Mouse (Mus musculus): ENCODE measurements around the gene Dlg2. TPM values are rescaled to one million over a fixed set of nuclear protein-coding genes. Genes with fewer than 3 reads are reported as not detected.

The Dlg2 gene
- polyA plus RNA-seq, 1 experiment, result 1.3 TPM

DNA sequence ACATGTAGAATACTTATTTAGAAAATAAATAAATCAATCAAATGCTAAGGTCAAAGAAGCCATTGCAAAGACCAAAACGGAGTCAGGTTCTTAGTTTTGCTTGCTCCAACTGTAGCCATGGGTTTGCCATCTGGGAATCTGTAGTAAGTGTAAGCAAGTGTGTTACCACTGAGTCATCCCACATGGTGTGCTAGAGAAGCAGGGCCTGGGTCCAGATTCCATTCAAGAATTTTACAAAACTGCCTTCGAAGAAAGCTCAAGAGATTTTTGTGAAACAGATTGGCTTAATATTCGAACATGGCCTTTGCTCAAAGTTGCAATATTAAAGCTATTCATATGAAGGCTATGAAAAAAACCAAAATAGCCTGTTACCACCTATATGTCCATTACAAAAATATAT lies 633.1 kb downstream of the Dlg2 start:
- 52% methylated on average over 3 of the region's 3 CpGs for WGBS
- no peak for DNase-seq
- Histone ChIP-seq H3K4me1 (ENCODE audit: control insufficient read depth, insufficient read depth, low read length) (no peaks in the 10 kb centered on the region), H3K4me3 (replicated peaks; ENCODE audit: extremely low read depth, low read depth, low read length) (no peak overlapping the region)
- TF ChIP-seq CTCF (IDR thresholded peaks at IDR 0.05; ENCODE audit: insufficient read depth, low read length) (no peak), POLR2A (IDR thresholded peaks at IDR 0.05; ENCODE audit: borderline replicate concordance, extremely low read depth, low read depth, low read length) (no peak)

DNA sequence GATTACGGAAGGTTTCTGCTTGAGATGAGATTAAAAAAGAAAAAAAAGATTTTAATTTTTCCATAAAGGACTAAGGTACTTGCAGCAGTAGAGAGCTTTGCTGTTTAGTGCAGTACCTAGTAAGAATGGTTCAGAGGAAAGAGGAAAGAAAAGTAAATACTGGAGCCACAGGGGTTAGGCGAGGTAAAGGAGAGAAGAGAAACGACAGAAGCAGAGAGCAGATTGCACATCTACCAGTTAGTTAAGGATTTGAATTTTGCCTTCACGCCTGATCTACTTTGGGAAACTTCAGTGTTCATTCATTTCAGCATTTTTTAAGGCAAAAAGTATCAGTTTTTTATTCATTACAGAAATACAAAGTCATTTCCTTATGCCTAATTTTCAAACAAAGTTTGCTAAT lies 655.7 kb downstream of the Dlg2 start:
- WGBS, result 60% methylated on average over 4 of the region's 4 CpGs
- DNase-seq, result no peak
- H3K4me1 ChIP-seq (ENCODE audit: control insufficient read depth, insufficient read depth, low read length), result no peaks in the 10 kb centered on the region
- no peak for TF ChIP-seq POLR2A (IDR thresholded peaks at IDR 0.05; ENCODE audit: borderline replicate concordance, extremely low read depth, low read depth, low read length)
- TF ChIP-seq CTCF (IDR thresholded peaks at IDR 0.05; ENCODE audit: insufficient read depth, low read length), result no peak
- no peak overlapping the region for H3K4me3 ChIP-seq (replicated peaks; ENCODE audit: extremely low read depth, low read depth, low read length)

DNA sequence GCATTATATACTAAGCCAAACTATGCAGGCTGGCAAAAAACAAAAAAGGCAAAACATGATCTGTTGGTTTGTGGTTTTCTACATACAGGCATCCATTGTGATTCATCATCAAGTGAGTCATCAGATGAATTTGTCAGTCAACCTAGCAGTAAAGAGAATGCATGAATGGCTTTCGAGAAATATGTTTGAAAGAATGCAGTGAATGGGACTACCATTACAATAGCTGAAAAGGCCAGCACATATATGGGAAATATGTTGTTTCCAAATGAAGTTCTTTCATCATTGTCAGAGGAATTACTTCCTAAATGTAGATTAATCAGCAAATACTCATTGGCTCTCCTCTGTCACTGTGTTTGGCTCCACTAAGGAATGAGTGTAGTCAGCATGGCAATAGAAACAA lies 677.6 kb downstream of the Dlg2 start:
- H3K4me1 ChIP-seq (ENCODE audit: control insufficient read depth, insufficient read depth, low read length), result no peaks in the 10 kb centered on the region
- TF ChIP-seq POLR2A (IDR thresholded peaks at IDR 0.05; ENCODE audit: borderline replicate concordance, extremely low read depth, low read depth, low read length) (no peak), CTCF (IDR thresholded peaks at IDR 0.05; ENCODE audit: insufficient read depth, low read length) (no peak)
- WGBS, result 73% methylated on average over 1 of the region's 1 CpGs
- H3K4me3 ChIP-seq (replicated peaks; ENCODE audit: extremely low read depth, low read depth, low read length), result no peak overlapping the region
- no peak for DNase-seq

DNA sequence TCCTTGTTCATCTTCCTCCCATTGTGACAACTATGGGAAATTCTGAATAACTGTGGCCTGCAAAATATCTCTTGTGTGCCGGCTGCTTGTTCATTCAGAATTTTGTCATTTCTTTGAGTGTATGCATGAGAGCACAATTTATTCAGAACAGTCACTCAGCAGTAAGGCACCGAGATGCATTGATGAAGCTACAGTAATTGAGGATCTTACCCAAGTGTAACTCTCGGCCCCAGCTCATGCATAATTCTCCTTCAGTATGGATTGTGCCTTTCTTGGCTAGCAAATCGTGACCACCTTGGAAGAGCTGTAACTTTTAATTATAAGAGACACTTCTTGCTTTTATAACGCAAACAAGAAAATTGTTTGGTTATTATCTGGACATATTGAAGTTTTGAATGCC lies 682.7 kb downstream of the Dlg2 start:
- 82% methylated on average over 5 of the region's 5 CpGs for WGBS
- Histone ChIP-seq H3K4me1 (ENCODE audit: control insufficient read depth, insufficient read depth, low read length) (no peaks in the 10 kb centered on the region), H3K4me3 (replicated peaks; ENCODE audit: extremely low read depth, low read depth, low read length) (no peak overlapping the region)
- TF ChIP-seq CTCF (IDR thresholded peaks at IDR 0.05; ENCODE audit: insufficient read depth, low read length), result no peak
- DNase-seq, result no peak

DNA sequence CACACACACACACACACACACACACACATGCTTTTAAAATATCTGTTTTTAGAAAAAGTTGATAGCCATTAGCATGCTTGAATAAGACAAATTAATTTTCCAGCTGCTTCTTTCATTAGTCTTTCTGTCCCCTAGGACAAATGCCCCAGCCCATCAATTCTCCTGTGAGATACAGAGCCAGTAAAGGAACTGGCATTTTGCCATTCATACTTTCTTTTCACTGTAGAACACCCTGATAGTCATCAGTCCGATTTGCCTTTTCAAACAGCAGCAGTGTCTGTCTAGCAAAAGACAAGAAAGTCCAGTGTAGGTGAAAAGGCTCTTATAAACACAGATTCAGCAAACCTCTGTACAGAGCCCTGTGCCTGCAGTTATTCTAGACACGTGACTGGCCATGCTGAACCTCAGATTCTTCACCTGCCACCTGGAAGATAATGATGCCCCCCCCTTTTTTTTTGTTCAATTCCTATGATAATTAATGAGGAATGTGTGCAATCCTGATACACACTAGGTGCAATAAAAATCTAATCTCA lies 685.2 kb downstream of the Dlg2 start:
- no peak for DNase-seq
- WGBS, result 69% methylated on average over 2 of the region's 2 CpGs
- no peak for TF ChIP-seq POLR2A (IDR thresholded peaks at IDR 0.05; ENCODE audit: borderline replicate concordance, extremely low read depth, low read depth, low read length)
- TF ChIP-seq CTCF (IDR thresholded peaks at IDR 0.05; ENCODE audit: insufficient read depth, low read length), result no peak
- Histone ChIP-seq H3K4me1 (ENCODE audit: control insufficient read depth, insufficient read depth, low read length) (no peaks in the 10 kb centered on the region), H3K4me3 (replicated peaks; ENCODE audit: extremely low read depth, low read depth, low read length) (no peak overlapping the region)

DNA sequence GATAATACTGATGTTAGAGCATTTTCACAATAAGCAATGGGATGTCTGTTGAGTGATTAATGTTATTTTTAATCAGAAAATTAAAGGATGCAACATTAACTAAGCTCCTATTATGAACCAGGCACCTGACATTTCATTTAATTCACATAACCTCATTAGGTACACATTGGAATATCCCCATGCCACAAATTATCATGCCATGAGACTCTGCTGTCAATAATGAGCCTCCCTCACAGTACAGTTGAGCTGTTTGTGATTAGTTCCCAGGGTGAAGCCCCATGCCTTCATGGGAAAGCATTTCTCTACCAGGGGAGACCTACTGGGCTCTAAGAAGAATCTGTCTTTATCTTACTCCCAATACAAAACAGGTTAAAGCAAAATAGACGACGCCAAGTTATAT lies 697.1 kb downstream of the Dlg2 start:
- H3K4me1 ChIP-seq (ENCODE audit: control insufficient read depth, insufficient read depth, low read length), result no peaks in the 10 kb centered on the region
- H3K4me3 ChIP-seq (replicated peaks; ENCODE audit: extremely low read depth, low read depth, low read length), result no peak overlapping the region
- WGBS, result 85% methylated on average over 2 of the region's 2 CpGs
- DNase-seq, result no peak
- TF ChIP-seq POLR2A (IDR thresholded peaks at IDR 0.05; ENCODE audit: borderline replicate concordance, extremely low read depth, low read depth, low read length), result no peak

DNA sequence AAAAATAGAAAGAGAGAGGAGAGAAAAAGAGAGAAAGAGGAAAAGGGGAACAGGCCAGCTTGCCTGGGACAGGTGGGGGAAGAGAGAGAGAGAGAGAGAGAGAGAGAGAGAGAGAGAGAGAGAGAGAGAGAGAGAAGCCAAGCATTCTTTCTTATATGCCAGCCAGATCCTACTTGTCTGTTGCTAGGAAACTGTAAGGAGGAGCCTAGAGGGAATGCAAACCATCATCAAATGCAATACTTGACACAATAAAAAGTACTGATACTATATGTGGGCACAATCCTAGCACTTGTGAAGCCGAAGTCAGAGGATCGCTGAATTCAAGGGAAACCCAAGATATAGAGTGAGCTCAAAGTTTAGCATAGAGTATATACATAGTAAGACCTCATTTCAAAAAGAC lies 711.7 kb downstream of the Dlg2 start:
- no peak overlapping the region for H3K4me3 ChIP-seq (replicated peaks; ENCODE audit: extremely low read depth, low read depth, low read length)
- no peak for DNase-seq
- WGBS, result 93% methylated on average over 2 of the region's 2 CpGs
- TF ChIP-seq POLR2A (IDR thresholded peaks at IDR 0.05; ENCODE audit: borderline replicate concordance, extremely low read depth, low read depth, low read length) (no peak), CTCF (IDR thresholded peaks at IDR 0.05; ENCODE audit: insufficient read depth, low read length) (no peak)
- H3K4me1 ChIP-seq (ENCODE audit: control insufficient read depth, insufficient read depth, low read length), result no peaks in the 10 kb centered on the region

DNA sequence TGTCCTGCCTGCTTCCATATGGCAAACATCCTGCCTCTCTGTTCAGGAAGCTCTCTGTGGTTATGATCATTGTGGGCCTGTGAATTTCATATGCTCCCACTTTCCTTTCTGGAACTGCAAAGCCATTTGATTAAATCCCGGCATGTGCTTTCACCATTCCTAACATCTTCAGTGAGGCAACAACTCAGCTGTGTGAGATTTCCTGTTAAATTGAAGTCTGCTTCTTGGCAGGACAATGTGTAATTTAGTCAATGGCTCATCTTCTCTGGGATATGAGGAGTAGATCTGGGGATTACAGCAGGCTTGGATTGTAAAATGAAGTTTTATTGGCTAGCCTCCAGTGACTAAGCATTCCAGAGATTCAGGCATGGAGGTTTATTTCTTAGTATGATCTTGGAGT lies 722.9 kb downstream of the Dlg2 start:
- H3K4me3 ChIP-seq (replicated peaks; ENCODE audit: extremely low read depth, low read depth, low read length), result no peak overlapping the region
- no peaks in the 10 kb centered on the region for H3K4me1 ChIP-seq (ENCODE audit: control insufficient read depth, insufficient read depth, low read length)
- DNase-seq, result no peak
- no peak for TF ChIP-seq POLR2A (IDR thresholded peaks at IDR 0.05; ENCODE audit: borderline replicate concordance, extremely low read depth, low read depth, low read length)
- no peak for TF ChIP-seq CTCF (IDR thresholded peaks at IDR 0.05; ENCODE audit: insufficient read depth, low read length)
- WGBS, result 81% methylated on average over 1 of the region's 1 CpGs

DNA sequence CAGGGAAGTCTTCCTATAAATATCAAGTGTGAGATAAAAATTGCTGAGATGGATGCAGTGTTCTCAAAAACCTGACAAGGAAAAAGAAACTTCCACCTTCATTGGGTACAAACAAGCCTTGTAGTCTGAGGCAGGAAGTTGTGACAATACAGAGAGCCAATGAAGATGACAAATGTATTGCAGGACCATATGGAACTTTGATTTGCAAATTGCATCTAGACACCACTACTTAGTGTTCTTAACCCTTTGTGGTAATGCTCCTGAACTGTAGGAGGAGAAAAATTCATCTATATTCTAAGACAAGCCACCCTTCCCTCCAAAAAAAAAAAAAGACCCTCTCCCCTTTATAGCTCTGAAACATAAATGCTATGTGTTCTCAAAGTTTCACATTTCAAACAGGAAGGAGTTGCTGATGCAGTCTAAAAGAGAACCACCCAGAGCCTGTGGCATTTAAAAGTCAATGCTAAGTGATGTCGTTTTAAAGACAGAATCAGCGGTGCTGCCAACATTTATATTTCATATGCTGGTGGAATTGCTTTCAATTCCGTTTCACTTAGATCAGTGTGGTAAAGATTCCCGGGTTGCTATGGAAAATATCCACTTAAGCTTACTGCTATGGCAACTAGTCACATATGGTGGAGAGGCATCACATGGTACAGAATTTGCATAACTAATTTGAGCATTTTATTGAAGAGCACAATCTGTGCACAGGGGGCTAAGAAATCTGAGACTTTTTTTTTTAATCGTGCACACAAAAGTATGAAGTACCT lies 731.8 kb downstream of the Dlg2 start:
- 59% methylated on average over 5 of the region's 5 CpGs for WGBS
- TF ChIP-seq POLR2A (IDR thresholded peaks at IDR 0.05; ENCODE audit: borderline replicate concordance, extremely low read depth, low read depth, low read length) (no peak), CTCF (IDR thresholded peaks at IDR 0.05; ENCODE audit: insufficient read depth, low read length) (no peak)
- Histone ChIP-seq H3K4me3 (replicated peaks; ENCODE audit: extremely low read depth, low read depth, low read length) (no peak overlapping the region), H3K4me1 (ENCODE audit: control insufficient read depth, insufficient read depth, low read length) (no peaks in the 10 kb centered on the region)
- DNase-seq, result no peak

DNA sequence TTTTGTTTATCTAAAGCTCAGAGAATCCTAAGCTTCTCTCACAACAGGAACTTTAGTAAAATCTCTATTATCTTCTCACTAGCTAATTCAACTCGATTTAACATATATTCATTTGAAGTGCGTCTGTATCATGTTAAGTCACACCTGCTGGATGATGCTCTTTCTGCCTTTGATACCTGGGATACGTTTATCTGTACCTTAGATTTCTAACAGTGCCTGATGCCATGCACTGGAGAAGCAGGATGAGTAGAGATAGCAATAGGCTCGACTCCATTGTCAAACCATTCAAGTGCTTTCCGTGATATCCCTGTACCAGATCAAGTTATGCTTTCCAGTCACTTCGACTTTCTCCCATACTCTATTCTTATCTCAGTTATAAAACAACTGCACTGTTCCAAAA lies 732.5 kb downstream of the Dlg2 start:
- no peak overlapping the region for H3K4me3 ChIP-seq (replicated peaks; ENCODE audit: extremely low read depth, low read depth, low read length)
- H3K4me1 ChIP-seq (ENCODE audit: control insufficient read depth, insufficient read depth, low read length), result no peaks in the 10 kb centered on the region
- DNase-seq, result no peak
- WGBS, result 63% methylated on average over 6 of the region's 6 CpGs
- TF ChIP-seq CTCF (IDR thresholded peaks at IDR 0.05; ENCODE audit: insufficient read depth, low read length), result no peak
